Mouse (Mus musculus): ENCODE measurements around the gene Fli1. TPM values are rescaled to one million over a fixed set of nuclear protein-coding genes. Genes with fewer than 3 reads are reported as not detected.

Gene Fli1
- polyA plus RNA-seq, 1 experiment from 2014 or later, result 48.0 TPM

- H3K4me1 ChIP-seq (ENCODE audit: control insufficient read depth, insufficient read depth, low read length), result no peaks in the 10 kb centered on the region; the same call in 1 of the 2 replicates
- no peaks in the 10 kb centered on the region for H3K9me3 ChIP-seq (replicated peaks; ENCODE audit: control insufficient read depth, low read length)
- H3K36me3 ChIP-seq (replicated peaks; ENCODE audit: control insufficient read depth, insufficient read depth, low read depth, low read length), result no peaks in the 10 kb centered on the region
- H3K4me2 ChIP-seq (ENCODE audit: low read depth, low read length), result no peak overlapping the region
- peak overlapping the region; percentile 13 for H3K27ac ChIP-seq (replicated peaks; ENCODE audit: low read depth, low read length)
- no peak overlapping the region for H3K4me3 ChIP-seq (ENCODE audit: low read depth, low read length)
- WGBS, result 68% methylated on average over 19 of the region's 19 CpGs
- H3K9ac ChIP-seq (replicated peaks; ENCODE audit: low read length), result no peak overlapping the region
- no peaks in the 10 kb centered on the region for H3K27me3 ChIP-seq (ENCODE audit: control insufficient read depth, insufficient read depth, low read length)
- no peak for DNase-seq (ENCODE audit: low spot score)
- no peak for ATAC-seq (replicated peaks; ENCODE audit: insufficient number of reproducible peaks, low FRiP score, low TSS enrichment, low read depth)
Observed at GRCm38 (mm10) chr9:32434241-32435213, 108.1 kb downstream of the Fli1 start.

- Histone ChIP-seq H3K9me3 (replicated peaks; ENCODE audit: control insufficient read depth, low read length) (no peaks in the 10 kb centered on the region), H3K4me2 (ENCODE audit: low read depth, low read length) (no peak overlapping the region), H3K27me3 (ENCODE audit: control insufficient read depth, insufficient read depth, low read length) (no peaks in the 10 kb centered on the region), H3K4me3 (ENCODE audit: low read depth, low read length) (no peak overlapping the region), H3K4me1 (ENCODE audit: control insufficient read depth, insufficient read depth, low read length) (no peaks in the 10 kb centered on the region; the same call in 1 of the 2 replicates), H3K9ac (replicated peaks; ENCODE audit: low read length) (no peak overlapping the region), H3K36me3 (replicated peaks; ENCODE audit: control insufficient read depth, insufficient read depth, low read depth, low read length) (no peaks in the 10 kb centered on the region; the same call in 1 of the 2 replicates), H3K27ac (replicated peaks; ENCODE audit: low read depth, low read length) (no peak overlapping the region)
- ATAC-seq (replicated peaks; ENCODE audit: insufficient number of reproducible peaks, low FRiP score, low TSS enrichment, low read depth) (no peak), DNase-seq (ENCODE audit: low spot score) (no peak)
- 84% methylated on average over 3 of the region's 3 CpGs for WGBS
Observed at GRCm38 (mm10) chr9:32431061-32431460, 111.6 kb downstream of the Fli1 start.

GRCm38 (mm10) chr9:32425321-32425720 lies 117.3 kb downstream of the Fli1 start:
- DNase-seq (ENCODE audit: low spot score), result no peak
- no peaks in the 10 kb centered on the region for H3K27me3 ChIP-seq (ENCODE audit: control insufficient read depth, insufficient read depth, low read length)
- no peaks in the 10 kb centered on the region for H3K9me3 ChIP-seq (replicated peaks; ENCODE audit: control insufficient read depth, low read length)
- H3K4me2 ChIP-seq (ENCODE audit: low read depth, low read length), result no peak overlapping the region
- 86% methylated on average over 7 of the region's 7 CpGs for WGBS
- no peak overlapping the region for H3K27ac ChIP-seq (replicated peaks; ENCODE audit: low read depth, low read length)
- no peaks in the 10 kb centered on the region for H3K4me1 ChIP-seq (ENCODE audit: control insufficient read depth, insufficient read depth, low read length)
- H3K9ac ChIP-seq (replicated peaks; ENCODE audit: low read length), result no peak overlapping the region
- H3K4me3 ChIP-seq (ENCODE audit: low read depth, low read length), result no peak overlapping the region
- H3K36me3 ChIP-seq (replicated peaks; ENCODE audit: control insufficient read depth, insufficient read depth, low read depth, low read length), result no peaks in the 10 kb centered on the region; the same call in 1 of the 2 replicates
- no peak for ATAC-seq (replicated peaks; ENCODE audit: insufficient number of reproducible peaks, low FRiP score, low TSS enrichment, low read depth)

GRCm38 (mm10) chr9:32420711-32421110 lies 122.0 kb downstream of the Fli1 start:
- DNase-seq (ENCODE audit: low spot score), result no peak
- no peak overlapping the region for H3K4me2 ChIP-seq (ENCODE audit: low read depth, low read length)
- H3K4me3 ChIP-seq (ENCODE audit: low read depth, low read length), result no peak overlapping the region
- no peak overlapping the region for H3K27ac ChIP-seq (replicated peaks; ENCODE audit: low read depth, low read length)
- no peaks in the 10 kb centered on the region for H3K27me3 ChIP-seq (ENCODE audit: control insufficient read depth, insufficient read depth, low read length)
- no peak overlapping the region for H3K9ac ChIP-seq (replicated peaks; ENCODE audit: low read length)
- no peaks in the 10 kb centered on the region; the same call in 1 of the 2 replicates for H3K36me3 ChIP-seq (replicated peaks; ENCODE audit: control insufficient read depth, insufficient read depth, low read depth, low read length)
- no peaks in the 10 kb centered on the region; the same call in 1 of the 2 replicates for H3K9me3 ChIP-seq (replicated peaks; ENCODE audit: control insufficient read depth, low read length)
- ATAC-seq (replicated peaks; ENCODE audit: insufficient number of reproducible peaks, low FRiP score, low TSS enrichment, low read depth), result no peak
- H3K4me1 ChIP-seq (ENCODE audit: control insufficient read depth, insufficient read depth, low read length), result no peaks in the 10 kb centered on the region

- Histone ChIP-seq H3K27me3 (ENCODE audit: control insufficient read depth, insufficient read depth, low read length) (no peaks in the 10 kb centered on the region), H3K4me3 (ENCODE audit: low read depth, low read length) (no peak overlapping the region), H3K9me3 (replicated peaks; ENCODE audit: control insufficient read depth, low read length) (no peaks in the 10 kb centered on the region; the same call in 1 of the 2 replicates), H3K4me1 (ENCODE audit: control insufficient read depth, insufficient read depth, low read length) (no peaks in the 10 kb centered on the region), H3K4me2 (ENCODE audit: low read depth, low read length) (no peak overlapping the region), H3K27ac (replicated peaks; ENCODE audit: low read depth, low read length) (0 out of 2 replicates have a peak overlapping the region, but pooled peaks have one; percentile 48), H3K36me3 (replicated peaks; ENCODE audit: control insufficient read depth, insufficient read depth, low read depth, low read length) (no peaks in the 10 kb centered on the region; the same call in 1 of the 2 replicates), H3K9ac (replicated peaks; ENCODE audit: low read length) (no peak overlapping the region)
- ATAC-seq (replicated peaks; ENCODE audit: insufficient number of reproducible peaks, low FRiP score, low TSS enrichment, low read depth) (0 out of 2 replicates have a peak, but pooled peaks have one; percentile 59), DNase-seq (ENCODE audit: low spot score) (peak; percentile 68)
- 14% methylated on average over 8 of the region's 8 CpGs for WGBS
Observed at GRCm38 (mm10) chr9:32417466-32418116, 125.1 kb downstream of the Fli1 start.

DNA sequence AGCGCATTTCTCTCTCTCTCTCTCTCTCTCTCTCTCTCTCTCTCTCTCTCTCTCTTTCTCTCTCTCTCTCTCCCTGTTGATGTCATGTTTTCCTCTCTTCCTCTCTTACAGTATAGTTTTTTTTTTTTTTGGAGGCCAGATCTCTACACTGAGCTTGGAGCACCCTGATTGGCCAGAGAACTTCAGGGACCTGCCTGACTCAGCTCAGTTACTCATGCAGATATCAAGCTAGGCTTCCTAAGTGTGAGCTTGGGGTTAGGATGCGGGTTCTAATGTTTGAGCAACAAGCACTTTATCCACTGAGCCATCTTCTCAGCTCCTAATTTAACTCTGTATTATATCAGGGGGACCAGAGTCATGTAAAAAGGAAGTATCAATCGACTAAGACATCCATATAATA lies 126.7 kb downstream of the Fli1 start:
- no peak overlapping the region for H3K27ac ChIP-seq (replicated peaks; ENCODE audit: low read depth, low read length)
- H3K9me3 ChIP-seq (replicated peaks; ENCODE audit: control insufficient read depth, low read length), result no peaks in the 10 kb centered on the region; the same call in 1 of the 2 replicates
- H3K36me3 ChIP-seq (replicated peaks; ENCODE audit: control insufficient read depth, insufficient read depth, low read depth, low read length), result no peaks in the 10 kb centered on the region; the same call in 1 of the 2 replicates
- no peak overlapping the region for H3K9ac ChIP-seq (replicated peaks; ENCODE audit: low read length)
- 95% methylated on average over 3 of the region's 3 CpGs for WGBS
- no peak overlapping the region for H3K4me2 ChIP-seq (ENCODE audit: low read depth, low read length)
- DNase-seq (ENCODE audit: low spot score), result no peak
- H3K4me3 ChIP-seq (ENCODE audit: low read depth, low read length), result no peak overlapping the region
- H3K27me3 ChIP-seq (ENCODE audit: control insufficient read depth, insufficient read depth, low read length), result no peaks in the 10 kb centered on the region
- no peaks in the 10 kb centered on the region for H3K4me1 ChIP-seq (ENCODE audit: control insufficient read depth, insufficient read depth, low read length)
- ATAC-seq (replicated peaks; ENCODE audit: insufficient number of reproducible peaks, low FRiP score, low TSS enrichment, low read depth), result no peak

GRCm38 (mm10) chr9:32414956-32415355 lies 127.7 kb downstream of the Fli1 start:
- Histone ChIP-seq H3K4me2 (ENCODE audit: low read depth, low read length) (no peak overlapping the region), H3K9ac (replicated peaks; ENCODE audit: low read length) (no peak overlapping the region), H3K27ac (replicated peaks; ENCODE audit: low read depth, low read length) (no peak overlapping the region), H3K36me3 (replicated peaks; ENCODE audit: control insufficient read depth, insufficient read depth, low read depth, low read length) (no peaks in the 10 kb centered on the region; the same call in 1 of the 2 replicates), H3K9me3 (replicated peaks; ENCODE audit: control insufficient read depth, low read length) (no peaks in the 10 kb centered on the region; the same call in 1 of the 2 replicates), H3K27me3 (ENCODE audit: control insufficient read depth, insufficient read depth, low read length) (no peaks in the 10 kb centered on the region), H3K4me3 (ENCODE audit: low read depth, low read length) (no peak overlapping the region), H3K4me1 (ENCODE audit: control insufficient read depth, insufficient read depth, low read length) (no peaks in the 10 kb centered on the region)
- WGBS, result 61% methylated on average over 1 of the region's 1 CpGs
- ATAC-seq (replicated peaks; ENCODE audit: insufficient number of reproducible peaks, low FRiP score, low TSS enrichment, low read depth), result no peak
- DNase-seq (ENCODE audit: low spot score), result no peak
